ENCODE assay signal across 13 mouse cellular contexts in the genomic region with DNA sequence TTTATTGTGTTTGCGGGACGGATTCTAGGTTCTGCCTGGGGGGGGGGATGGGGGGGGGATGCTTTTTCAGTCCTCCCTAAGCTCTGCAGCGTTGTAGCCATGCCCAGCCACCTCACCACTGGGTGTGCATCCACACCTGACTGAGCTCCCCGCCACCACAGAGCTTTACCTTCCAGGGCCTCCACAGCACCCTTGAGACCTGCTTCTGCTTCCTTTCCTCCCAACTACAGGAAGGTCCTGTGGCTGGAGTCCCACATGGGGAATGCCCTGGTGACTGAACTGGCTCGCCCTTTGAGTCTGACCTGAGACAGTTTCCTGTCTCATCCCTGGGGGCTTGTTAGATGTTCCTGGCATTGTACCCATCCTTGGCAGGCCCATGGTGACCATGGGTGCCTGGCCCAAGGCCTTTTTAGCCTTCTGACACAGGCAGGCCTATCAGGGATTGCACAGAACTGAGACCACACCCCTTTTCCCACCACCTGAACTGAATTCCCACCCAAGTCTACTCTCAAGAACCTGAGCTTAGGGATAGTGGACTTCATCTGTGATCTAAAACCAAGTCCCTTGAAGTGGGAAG. TPM values are rescaled to one million over a fixed set of nuclear protein-coding genes. Genes with fewer than 3 reads are reported as not detected.
DNase-seq lines count a peak whose midpoint lies in the region; ATAC-seq lines count a peak whose summit lies in the region.
"Had no signal": no experiment of that assay in that cellular context is flagged by ENCODE, and none has a peak within 500 bp of the region (broad histone marks: within the 10 kb centered on the region; RNA-seq: fewer than 3 reads in every experiment).

No protein-coding gene starts in this region.

- no peak overlapping the region for H3K4me3 ChIP-seq in midbrain, embryonic 11.5 days (ENCODE audit: low read depth, low read length)
- H3K4me3 ChIP-seq in midbrain, embryonic 16.5 days (ENCODE audit: low read depth, low read length): no peak overlapping the region
- no peak overlapping the region for H3K4me3 ChIP-seq in hindbrain, embryonic 14.5 days (replicated peaks; ENCODE audit: low read length)
- peak overlapping the region; percentile 98 for H3K4me3 ChIP-seq in liver, embryonic 16.5 days (ENCODE audit: low read depth, low read length)

- H3K36me3 ChIP-seq in midbrain, embryonic 11.5 days (ENCODE audit: control insufficient read depth, insufficient read depth, low read length): no peaks in the 10 kb centered on the region
- H3K36me3 ChIP-seq in midbrain, embryonic 16.5 days (ENCODE audit: control insufficient read depth, insufficient read depth, low read length): no peaks in the 10 kb centered on the region
- no peaks in the 10 kb centered on the region for H3K36me3 ChIP-seq in hindbrain, embryonic 14.5 days (replicated peaks; ENCODE audit: control insufficient read depth, insufficient read depth)
- peaks cover 10% of the 10 kb centered on the region; the same call in 1 of the 2 replicates for H3K36me3 ChIP-seq in liver, embryonic 16.5 days (ENCODE audit: control insufficient read depth, insufficient read depth)

- 92% methylated on average over 5 of the region's 5 CpGs for WGBS in midbrain, embryonic 11.5 days
- 95% methylated on average over 5 of the region's 5 CpGs for WGBS in midbrain, embryonic 16.5 days
- 87% methylated on average over 5 of the region's 5 CpGs for WGBS in hindbrain, embryonic 14.5 days
- 80% methylated on average over 4 of the region's 5 CpGs for WGBS in liver, embryonic 16.5 days (ENCODE audit: insufficient replicate concordance)

- no peak overlapping the region for H3K9ac ChIP-seq in midbrain, embryonic 11.5 days (ENCODE audit: low read length)
- no peak overlapping the region for H3K9ac ChIP-seq in midbrain, embryonic 16.5 days (ENCODE audit: low read depth, low read length)
- no peak overlapping the region for H3K9ac ChIP-seq in hindbrain, embryonic 14.5 days
- H3K9ac ChIP-seq in liver, embryonic 16.5 days (ENCODE audit: low read depth, low read length): peak overlapping the region; percentile 99

- DNase-seq in adrenal gland, postnatal 14 days: peak; percentile 77
- no peak for DNase-seq in adrenal gland, adult 8-10 months
- DNase-seq in midbrain, embryonic 11.5 days (ENCODE audit: low spot score, missing footprints): peak; percentile 68
- no peak for DNase-seq in hindbrain, embryonic 14.5 days (ENCODE audit: low spot score)
- DNase-seq in right cerebral cortex, postnatal 4 days: no peak
- DNase-seq: cerebellum, adult 9-11 months; kidney, postnatal 14 days; right cerebral cortex, postnatal 14 days; thymus, adult 2 months had no signal

- no peaks in the 10 kb centered on the region for H3K9me3 ChIP-seq in midbrain, embryonic 11.5 days (ENCODE audit: control insufficient read depth, low read length)
- H3K9me3 ChIP-seq in midbrain, embryonic 16.5 days (replicated peaks; ENCODE audit: control insufficient read depth, low read length, poor library complexity, severe bottlenecking): no peaks in the 10 kb centered on the region
- no peaks in the 10 kb centered on the region for H3K9me3 ChIP-seq in hindbrain, embryonic 14.5 days (ENCODE audit: control insufficient read depth, low read length)
- H3K9me3 ChIP-seq in liver, embryonic 16.5 days (replicated peaks; ENCODE audit: control insufficient read depth, low read length): no peaks in the 10 kb centered on the region

- no peaks in the 10 kb centered on the region for H3K27me3 ChIP-seq in midbrain, embryonic 11.5 days (ENCODE audit: control insufficient read depth, insufficient read depth, low read length)
- H3K27me3 ChIP-seq in midbrain, embryonic 16.5 days (ENCODE audit: control insufficient read depth, insufficient read depth, low read depth, low read length): no peaks in the 10 kb centered on the region
- H3K27me3 ChIP-seq in hindbrain, embryonic 14.5 days (ENCODE audit: control insufficient read depth, insufficient read depth, low read length): no peaks in the 10 kb centered on the region
- no peaks in the 10 kb centered on the region for H3K27me3 ChIP-seq in liver, embryonic 16.5 days (ENCODE audit: control insufficient read depth, insufficient read depth, low read depth, low read length)

- peaks cover 50% of the 10 kb centered on the region for H3K4me1 ChIP-seq in midbrain, embryonic 11.5 days (ENCODE audit: control insufficient read depth, insufficient read depth, low read length)
- peaks cover 51% of the 10 kb centered on the region for H3K4me1 ChIP-seq in midbrain, embryonic 16.5 days (ENCODE audit: control insufficient read depth, insufficient read depth, low read length)
- H3K4me1 ChIP-seq in hindbrain, embryonic 14.5 days (replicated peaks; ENCODE audit: control insufficient read depth, insufficient read depth, low read length): peaks cover 55% of the 10 kb centered on the region
- H3K4me1 ChIP-seq in liver, embryonic 16.5 days (ENCODE audit: control insufficient read depth, low read depth, low read length): peaks cover 87% of the 10 kb centered on the region

- no peak for ATAC-seq in midbrain, embryonic 11.5 days (ENCODE audit: low FRiP score)
- ATAC-seq in midbrain, embryonic 16.5 days: no peak
- ATAC-seq in hindbrain, embryonic 14.5 days (ENCODE audit: low FRiP score): no peak
- no peak for ATAC-seq in liver, embryonic 16.5 days (ENCODE audit: low read depth)
- no peak for ATAC-seq in monocyte, adult 5-6 weeks (replicated peaks; ENCODE audit: insufficient number of reproducible peaks, low FRiP score, low TSS enrichment, poor library complexity, severe bottlenecking)

- H3K4me2 ChIP-seq in midbrain, embryonic 11.5 days: no peak overlapping the region
- H3K4me2 ChIP-seq in midbrain, embryonic 16.5 days (ENCODE audit: low read length): no peak overlapping the region
- H3K4me2 ChIP-seq in hindbrain, embryonic 14.5 days (replicated peaks): 0 out of 2 replicates have a peak overlapping the region, but pooled peaks have one; percentile 13
- H3K4me2 ChIP-seq in liver, embryonic 16.5 days (ENCODE audit: low read depth, low read length): peak overlapping the region; percentile 96

- H3K27ac ChIP-seq in midbrain, embryonic 11.5 days (ENCODE audit: low read depth, low read length): no peak overlapping the region
- H3K27ac ChIP-seq in midbrain, embryonic 16.5 days (ENCODE audit: low read length): no peak overlapping the region
- no peak overlapping the region for H3K27ac ChIP-seq in hindbrain, embryonic 14.5 days
- H3K27ac ChIP-seq in liver, embryonic 16.5 days (ENCODE audit: low read length): peak overlapping the region; percentile 73

RNA-seq across cellular contexts. Expression of gene Sema4b, which starts 14.4 kb away (rescaled TPM):
- total RNA-seq in adrenal gland, postnatal 14 days (2021): 46.9 and 57.0 TPM in 2 replicates
- total RNA-seq in adrenal gland, adult 8-10 months (2022): 10 to 100 TPM; 58.6 to 86.9 (median 67.8) TPM
- polyA plus RNA-seq in midbrain, embryonic 11.5 days (2014; fragmentation: Nextera tagmentation; extraction: Ambion mirVana): 9.6 and 10.5 TPM in 2 replicates
- polyA plus RNA-seq in midbrain, embryonic 16.5 days (2015; fragmentation: Nextera tagmentation; extraction: Ambion mirVana): 25.2 and 25.3 TPM in 2 replicates
- 17.4 and 19.7 TPM in 2 replicates for polyA plus RNA-seq in hindbrain, embryonic 14.5 days (2014; fragmentation: Nextera tagmentation; extraction: Ambion mirVana)
- 13.4 and 14.4 TPM in 2 replicates for polyA plus RNA-seq in liver, embryonic 16.5 days (2015; fragmentation: Nextera tagmentation; extraction: Ambion mirVana)
- total RNA-seq in monocyte, adult 5-6 weeks (2017): 7.4 to 9.3 TPM (median 9.1 TPM) in 3 replicates

RNA-seq across cellular contexts. Expression of gene Cib1, which starts 31.6 kb away (rescaled TPM):
- 52.9 and 59.6 TPM in 2 replicates for total RNA-seq in adrenal gland, postnatal 14 days (2021)
- total RNA-seq in adrenal gland, adult 8-10 months (2022): 100 to 1,000 TPM in 1 of 4 experiments, 10 to 100 TPM in 3; 64.7 to 105 (median 85.9) TPM
- 49.8 and 55.0 TPM in 2 replicates for polyA plus RNA-seq in midbrain, embryonic 11.5 days (2014; fragmentation: Nextera tagmentation; extraction: Ambion mirVana)
- 24.3 and 26.0 TPM in 2 replicates for polyA plus RNA-seq in midbrain, embryonic 16.5 days (2015; fragmentation: Nextera tagmentation; extraction: Ambion mirVana)
- 29.8 and 41.1 TPM in 2 replicates for polyA plus RNA-seq in hindbrain, embryonic 14.5 days (2014; fragmentation: Nextera tagmentation; extraction: Ambion mirVana)
- 76.4 and 77.0 TPM in 2 replicates for polyA plus RNA-seq in liver, embryonic 16.5 days (2015; fragmentation: Nextera tagmentation; extraction: Ambion mirVana)
- 37.5 to 51.3 TPM (median 45.7 TPM) in 3 replicates for total RNA-seq in monocyte, adult 5-6 weeks (2017)

RNA-seq across cellular contexts. Expression of gene Gdpgp1, which starts 31.6 kb away (rescaled TPM):
- 2.7 and 3.9 TPM in 2 replicates for total RNA-seq in adrenal gland, postnatal 14 days (2021)
- 1 to 10 TPM; 4.2 to 6.1 (median 5.3) TPM for total RNA-seq in adrenal gland, adult 8-10 months (2022)
- 3.8 and 4.5 TPM in 2 replicates for polyA plus RNA-seq in midbrain, embryonic 11.5 days (2014; fragmentation: Nextera tagmentation; extraction: Ambion mirVana)
- polyA plus RNA-seq in midbrain, embryonic 16.5 days (2015; fragmentation: Nextera tagmentation; extraction: Ambion mirVana): 3.7 and 4.6 TPM in 2 replicates
- 3.4 and 3.8 TPM in 2 replicates for polyA plus RNA-seq in hindbrain, embryonic 14.5 days (2014; fragmentation: Nextera tagmentation; extraction: Ambion mirVana)
- 1.5 and 1.7 TPM in 2 replicates for polyA plus RNA-seq in liver, embryonic 16.5 days (2015; fragmentation: Nextera tagmentation; extraction: Ambion mirVana)
- 0.86 to 3.5 TPM (median 2.2 TPM) in 3 replicates for total RNA-seq in monocyte, adult 5-6 weeks (2017)

RNA-seq across cellular contexts. Expression of gene Ttll13, which starts 45.1 kb away (rescaled TPM):
- total RNA-seq in adrenal gland, postnatal 14 days (2021): 0.83 and 1.0 TPM in 2 replicates
- 1 to 10 TPM; 1.7 to 2.2 (median 1.9) TPM for total RNA-seq in adrenal gland, adult 8-10 months (2022)
- polyA plus RNA-seq in midbrain, embryonic 11.5 days (2014; fragmentation: Nextera tagmentation; extraction: Ambion mirVana): 0.53 and 0.91 TPM in 2 replicates
- polyA plus RNA-seq in midbrain, embryonic 16.5 days (2015; fragmentation: Nextera tagmentation; extraction: Ambion mirVana): 2.9 and 3.0 TPM in 2 replicates
- 1.3 and 1.7 TPM in 2 replicates for polyA plus RNA-seq in hindbrain, embryonic 14.5 days (2014; fragmentation: Nextera tagmentation; extraction: Ambion mirVana)
- 0.16 and 0.42 TPM in 2 replicates for polyA plus RNA-seq in liver, embryonic 16.5 days (2015; fragmentation: Nextera tagmentation; extraction: Ambion mirVana)
- total RNA-seq in monocyte, adult 5-6 weeks (2017): 3.0 TPM in 1 of 3 replicates, not detected in the others
- total RNA-seq: hematopoietic stem cell, adult 5-6 weeks had no signal

RNA-seq across cellular contexts. Expression of gene Ngrn, which starts 60.0 kb away (rescaled TPM):
- total RNA-seq in adrenal gland, postnatal 14 days (2021): 38.5 and 47.5 TPM in 2 replicates
- 10 to 100 TPM; 54.9 to 59.1 (median 57.7) TPM for total RNA-seq in adrenal gland, adult 8-10 months (2022)
- polyA plus RNA-seq in midbrain, embryonic 11.5 days (2014; fragmentation: Nextera tagmentation; extraction: Ambion mirVana): 53.1 and 53.2 TPM in 2 replicates
- polyA plus RNA-seq in midbrain, embryonic 16.5 days (2015; fragmentation: Nextera tagmentation; extraction: Ambion mirVana): 73.8 and 78.5 TPM in 2 replicates
- 67.8 and 70.4 TPM in 2 replicates for polyA plus RNA-seq in hindbrain, embryonic 14.5 days (2014; fragmentation: Nextera tagmentation; extraction: Ambion mirVana)
- polyA plus RNA-seq in liver, embryonic 16.5 days (2015; fragmentation: Nextera tagmentation; extraction: Ambion mirVana): 26.3 and 27.7 TPM in 2 replicates
- total RNA-seq in monocyte, adult 5-6 weeks (2017): 22.5 to 35.4 TPM (median 27.3 TPM) in 3 replicates

Comparison
In these comparisons a context has a peak if more than half of its experiments do, and no peak if none do; other contexts are left out.
1. DNase-seq: peak in adrenal gland, postnatal 14 days (single experiment) and midbrain, embryonic 11.5 days (single experiment); none in adrenal gland, adult 8-10 months (single experiment), hindbrain, embryonic 14.5 days (single experiment) and right cerebral cortex, postnatal 4 days (single experiment).
2. H3K4me2 ChIP-seq: peak in hindbrain, embryonic 14.5 days (single experiment) and liver, embryonic 16.5 days (single experiment); none in midbrain, embryonic 11.5 days (single experiment) and midbrain, embryonic 16.5 days (single experiment).